Mouse (Mus musculus) thymus, adult 18-20 months (tissue): ENCODE data around the gene Fth1.
A peak's percentile ranks its signal among the peaks of the same experiment; 100 is the strongest.
"Not testable (repeated sequence)": the region's sequence is repeated elsewhere in the genome, so short reads cannot be mapped to it uniquely, and the experiment has no call there.

Experiments
- DNase-seq, 2 experiments: peaks; one replicate each; pipeline ENCODE4 v3.0.0; 2022; ENCODE audit warnings: mixed read lengths in 2 of 2

Fth1 gene

GRCm38 (mm10) chr19:9980258-9980657 lies at the start of gene Fth1:
TSS of gene Fth1 (plus strand) at chr19:9980598.
- no peak for DNase-seq

- not testable (repeated sequence) for DNase-seq
These were observed 49.2 kb upstream of the Fth1 start for GRCm38 (mm10) chr19:9931167-9931607.

- no peak for DNase-seq
These were observed 46.5 kb upstream of the Fth1 start for GRCm38 (mm10) chr19:9933908-9934307.

- no peak for DNase-seq
These were observed 43.8 kb upstream of the Fth1 start for GRCm38 (mm10) chr19:9936579-9936978.

- DNase-seq = no peak
These were observed 43.0 kb upstream of the Fth1 start for GRCm38 (mm10) chr19:9937428-9937827.

- DNase-seq = no peak
These were observed 42.1 kb upstream of the Fth1 start for GRCm38 (mm10) chr19:9938156-9938823.

- peak; percentile 22 to 44 for DNase-seq
These were observed 41.5 kb upstream of the Fth1 start for GRCm38 (mm10) chr19:9938824-9939303.

GRCm38 (mm10) chr19:9939841-9940240 lies 40.6 kb upstream of the Fth1 start:
- DNase-seq = no peak

GRCm38 (mm10) chr19:9940903-9941302 lies 39.5 kb upstream of the Fth1 start:
- DNase-seq = no peak

GRCm38 (mm10) chr19:9941809-9942208 lies 38.6 kb upstream of the Fth1 start:
- no peak for DNase-seq

GRCm38 (mm10) chr19:9942539-9943533 lies 37.6 kb upstream of the Fth1 start:
- no peak for DNase-seq

GRCm38 (mm10) chr19:9945800-9946564 lies 34.4 kb upstream of the Fth1 start:
- no peak for DNase-seq

- DNase-seq = no peak
These were observed 33.4 kb upstream of the Fth1 start for GRCm38 (mm10) chr19:9946986-9947385.

- no peak for DNase-seq
These were observed 28.0 kb upstream of the Fth1 start for GRCm38 (mm10) chr19:9952390-9952789.

GRCm38 (mm10) chr19:9952912-9953311 lies 27.5 kb upstream of the Fth1 start:
- no peak for DNase-seq

GRCm38 (mm10) chr19:9954055-9954810 lies 26.2 kb upstream of the Fth1 start:
- DNase-seq = no peak

GRCm38 (mm10) chr19:9954811-9955202 lies 25.6 kb upstream of the Fth1 start:
- DNase-seq = no peak

GRCm38 (mm10) chr19:9955438-9955837 lies 25.0 kb upstream of the Fth1 start:
- DNase-seq = no peak

- no peak for DNase-seq
These were observed 23.6 kb upstream of the Fth1 start for GRCm38 (mm10) chr19:9956624-9957388.

GRCm38 (mm10) chr19:9957965-9958364 lies 22.4 kb upstream of the Fth1 start:
- no peak for DNase-seq

GRCm38 (mm10) chr19:9960769-9961168 lies 19.6 kb upstream of the Fth1 start:
- no peak for DNase-seq
